ENCODE assay signal across 21 mouse cellular contexts in genomic region chr5:74847824-74848223, GRCm38 (mm10).
DNase-seq lines count a peak whose midpoint lies in the region; ATAC-seq and TF ChIP-seq lines count a peak whose summit lies in the region.
"Had no signal": no experiment of that assay in that cellular context is flagged by ENCODE, and none has a peak within 500 bp of the region (broad histone marks: within the 10 kb centered on the region; RNA-seq: fewer than 3 reads in every experiment).

No protein-coding gene starts in this region.

- H3K36me3 ChIP-seq in intestine, embryonic 14.5 days (ENCODE audit: control insufficient read depth, insufficient read depth, low read length): no peaks in the 10 kb centered on the region
- H3K36me3 ChIP-seq in intestine, postnatal 0 days (ENCODE audit: control insufficient read depth, insufficient read depth): no peaks in the 10 kb centered on the region
- no peaks in the 10 kb centered on the region for H3K36me3 ChIP-seq in lung, embryonic 16.5 days (ENCODE audit: control insufficient read depth, insufficient read depth, low read length)
- no peaks in the 10 kb centered on the region for H3K36me3 ChIP-seq in stomach, embryonic 15.5 days
- H3K36me3 ChIP-seq: embryonic facial prominence, embryonic 12.5 days; forebrain, embryonic 15.5 days; G1E; heart, embryonic 15.5 days; hindbrain, embryonic 10.5 days; midbrain, embryonic 12.5 days; neural tube, embryonic 13.5 days had no signal

- H3K4me3 ChIP-seq in intestine, embryonic 14.5 days (ENCODE audit: low read depth, low read length): no peak overlapping the region
- H3K4me3 ChIP-seq in intestine, postnatal 0 days (ENCODE audit: low read depth, low read length): no peak overlapping the region
- no peak overlapping the region for H3K4me3 ChIP-seq in lung, embryonic 16.5 days (ENCODE audit: low read length)
- no peak overlapping the region for H3K4me3 ChIP-seq in stomach, embryonic 15.5 days (replicated peaks)
- H3K4me3 ChIP-seq: embryonic facial prominence, embryonic 12.5 days; forebrain, embryonic 15.5 days; heart, embryonic 15.5 days; hindbrain, embryonic 10.5 days; midbrain, embryonic 12.5 days; neural tube, embryonic 13.5 days had no signal

- no peak overlapping the region for H3K9ac ChIP-seq in intestine, embryonic 14.5 days (ENCODE audit: low read length)
- no peak overlapping the region for H3K9ac ChIP-seq in intestine, postnatal 0 days (ENCODE audit: low read depth, low read length)
- H3K9ac ChIP-seq in lung, embryonic 16.5 days (ENCODE audit: low read length): no peak overlapping the region
- no peak overlapping the region for H3K9ac ChIP-seq in stomach, embryonic 15.5 days
- H3K9ac ChIP-seq: embryonic facial prominence, embryonic 12.5 days; forebrain, embryonic 15.5 days; heart, embryonic 15.5 days; midbrain, embryonic 12.5 days; neural tube, embryonic 13.5 days had no signal

- peaks cover 5% of the 10 kb centered on the region; the same call in 1 of the 2 replicates for H3K9me3 ChIP-seq in intestine, embryonic 14.5 days (ENCODE audit: control insufficient read depth, low read length)
- H3K9me3 ChIP-seq in intestine, postnatal 0 days (ENCODE audit: control insufficient read depth): no peaks in the 10 kb centered on the region
- H3K9me3 ChIP-seq in lung, embryonic 16.5 days (ENCODE audit: control insufficient read depth, low read length): no peaks in the 10 kb centered on the region
- no peaks in the 10 kb centered on the region for H3K9me3 ChIP-seq in stomach, embryonic 15.5 days
- H3K9me3 ChIP-seq: embryonic facial prominence, embryonic 12.5 days; forebrain, embryonic 15.5 days; G1E; heart, embryonic 15.5 days; hindbrain, embryonic 10.5 days; midbrain, embryonic 12.5 days; neural tube, embryonic 13.5 days had no signal

- no peaks in the 10 kb centered on the region for H3K27me3 ChIP-seq in intestine, embryonic 14.5 days (replicated peaks; ENCODE audit: control insufficient read depth, insufficient read depth, low read length)
- H3K27me3 ChIP-seq in intestine, postnatal 0 days (replicated peaks; ENCODE audit: control insufficient read depth, insufficient read depth, low read length): no peaks in the 10 kb centered on the region
- H3K27me3 ChIP-seq in lung, embryonic 16.5 days (ENCODE audit: control insufficient read depth, insufficient read depth, low read depth, low read length): no peaks in the 10 kb centered on the region
- H3K27me3 ChIP-seq in stomach, embryonic 15.5 days (replicated peaks): no peaks in the 10 kb centered on the region
- H3K27me3 ChIP-seq: embryonic facial prominence, embryonic 12.5 days; forebrain, embryonic 15.5 days; heart, embryonic 15.5 days; midbrain, embryonic 12.5 days; neural tube, embryonic 13.5 days had no signal

- TF ChIP-seq CTCF in intestine, postnatal 0 days (IDR thresholded peaks at IDR 0.05; ENCODE audit: low read depth): no peak

- WGBS in intestine, embryonic 14.5 days: 24% methylated on average over 6 of the region's 6 CpGs
- WGBS in intestine, postnatal 0 days: 43% methylated on average over 6 of the region's 6 CpGs
- WGBS in lung, embryonic 16.5 days: 36% methylated on average over 6 of the region's 6 CpGs
- WGBS in stomach, embryonic 15.5 days: 32% methylated on average over 6 of the region's 6 CpGs

- no peak overlapping the region for H3K4me2 ChIP-seq in intestine, embryonic 14.5 days (ENCODE audit: low read length)
- H3K4me2 ChIP-seq in intestine, postnatal 0 days (replicated peaks; ENCODE audit: low read depth): no peak overlapping the region
- no peak overlapping the region for H3K4me2 ChIP-seq in lung, embryonic 16.5 days (ENCODE audit: low read depth, low read length)
- H3K4me2 ChIP-seq in stomach, embryonic 15.5 days: no peak overlapping the region
- H3K4me2 ChIP-seq: embryonic facial prominence, embryonic 12.5 days; forebrain, embryonic 15.5 days; heart, embryonic 15.5 days; midbrain, embryonic 12.5 days; neural tube, embryonic 13.5 days had no signal

- peak overlapping the region; percentile 62 for H3K27ac ChIP-seq in intestine, embryonic 14.5 days (ENCODE audit: low read depth)
- H3K27ac ChIP-seq in intestine, postnatal 0 days (ENCODE audit: low read depth, low read length): no peak overlapping the region
- no peak overlapping the region for H3K27ac ChIP-seq in lung, embryonic 16.5 days (ENCODE audit: low read length)
- H3K27ac ChIP-seq in stomach, embryonic 15.5 days: peak overlapping the region; percentile 57
- H3K27ac ChIP-seq: embryonic facial prominence, embryonic 12.5 days; forebrain, embryonic 15.5 days; heart, embryonic 15.5 days; hindbrain, embryonic 10.5 days; midbrain, embryonic 12.5 days; neural tube, embryonic 13.5 days had no signal

- peak; percentile 60 for DNase-seq in intestine, embryonic 14.5 days (ENCODE audit: low spot score)
- peak; percentile 18 for DNase-seq in adipocyte (ENCODE audit: low spot score)
- no peak for DNase-seq in layer of hippocampus, postnatal 36 days
- no peak for DNase-seq in cerebellum, postnatal 10 days
- DNase-seq: cerebellum, adult 8-10 months; gastrocnemius, postnatal 36 days; kidney, adult 9 months; kidney, postnatal 36 days; right cerebral cortex, adult 18-20 months; thymus, postnatal 36 days had no signal

- H3K4me1 ChIP-seq in intestine, embryonic 14.5 days (replicated peaks; ENCODE audit: control insufficient read depth, insufficient read depth, low read length): peaks cover 24% of the 10 kb centered on the region
- no peaks in the 10 kb centered on the region for H3K4me1 ChIP-seq in intestine, postnatal 0 days (replicated peaks; ENCODE audit: control insufficient read depth, insufficient read depth, low read length)
- H3K4me1 ChIP-seq in lung, embryonic 16.5 days (replicated peaks; ENCODE audit: control insufficient read depth, insufficient read depth, low read length): no peaks in the 10 kb centered on the region
- peaks cover 10% of the 10 kb centered on the region; the same call in 1 of the 2 replicates for H3K4me1 ChIP-seq in stomach, embryonic 15.5 days
- H3K4me1 ChIP-seq: embryonic facial prominence, embryonic 12.5 days; forebrain, embryonic 15.5 days; heart, embryonic 15.5 days; hindbrain, embryonic 10.5 days; midbrain, embryonic 12.5 days; neural tube, embryonic 13.5 days had no signal

- peak; percentile 53; the same call in 1 of the 2 replicates for ATAC-seq in intestine, embryonic 14.5 days (replicated peaks; ENCODE audit: low FRiP score, low TSS enrichment, low read depth)
- no peak for ATAC-seq in intestine, postnatal 0 days
- peak; percentile 86 for ATAC-seq in lung, embryonic 16.5 days (ENCODE audit: low read depth)
- peak; percentile 43; the same call in 1 of the 2 replicates for ATAC-seq in stomach, embryonic 15.5 days (ENCODE audit: insufficient read depth, low FRiP score, low read depth)
- ATAC-seq in megakaryocyte, adult 5-6 weeks (ENCODE audit: poor library complexity, severe bottlenecking): no peak
- ATAC-seq: forebrain, embryonic 15.5 days had no signal

Comparison
In these comparisons a context has a peak if more than half of its experiments do, and no peak if none do; other contexts are left out.
1. ATAC-seq: peak in intestine, embryonic 14.5 days (single experiment), lung, embryonic 16.5 days (single experiment) and stomach, embryonic 15.5 days (single experiment); none in intestine, postnatal 0 days (single experiment) and megakaryocyte, adult 5-6 weeks (single experiment).
2. H3K27ac ChIP-seq: peak in intestine, embryonic 14.5 days (single experiment) and stomach, embryonic 15.5 days (single experiment); none in intestine, postnatal 0 days (single experiment) and lung, embryonic 16.5 days (single experiment).
3. DNase-seq: peak in intestine, embryonic 14.5 days (single experiment) and adipocyte (single experiment); none in layer of hippocampus, postnatal 36 days (0 of 2) and cerebellum, postnatal 10 days (0 of 2).